Mouse (Mus musculus) megakaryocyte, embryonic 14.5 days (primary cell): ENCODE measurements around the gene Apool.

ENCODE experiments used
- FLI1 ChIP-seq: IDR thresholded peaks from 2 replicates; pipeline ENCODE4 v1.6.1; 2012; ENCODE audit warnings: low read length, inconsistent platforms, mixed read lengths
- GATA1 ChIP-seq: IDR thresholded peaks from 3 replicates; pipeline ENCODE4 v1.6.1; 2012; ENCODE audit warnings: mixed read lengths, low read length, inconsistent platforms, borderline replicate concordance

DNA sequence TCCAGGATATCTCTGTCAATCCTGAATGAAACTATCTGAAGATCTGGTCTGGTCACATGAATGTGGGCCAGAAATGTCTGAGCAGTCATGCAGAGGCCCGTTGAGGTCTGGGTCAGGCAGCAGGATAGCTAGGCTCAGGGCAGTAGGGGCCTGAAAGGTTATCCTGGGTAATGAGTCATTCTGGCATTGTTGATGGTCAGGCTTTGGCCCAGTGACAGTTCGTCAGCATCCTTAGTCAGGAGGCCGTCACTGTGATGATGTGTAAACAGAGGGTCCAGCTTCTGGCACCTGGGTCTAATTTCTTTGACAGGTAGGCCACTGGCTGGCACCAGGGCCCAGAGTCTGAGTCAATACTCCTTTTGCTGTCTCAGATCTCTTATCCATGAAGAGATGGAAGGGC, 28.4 kb downstream of the Apool start:
- TF ChIP-seq FLI1 (no peak), GATA1 (no peak)
